Mouse (Mus musculus) lung, embryonic 14.5 days (tissue): ENCODE measurements around the gene Crnkl1. TPM values are rescaled to one million over a fixed set of nuclear protein-coding genes. Genes with fewer than 3 reads are reported as not detected.

ENCODE experiments used
- ATAC-seq: fragments of 200-750 bp; cut with Nextera tagmentation; 2 replicates; pipeline ENCODE4 v1.8.0; 2017; ENCODE audit warnings: mild to moderate bottlenecking, moderate TSS enrichment, moderate library complexity; ENCODE audit not compliant: insufficient read depth
- DNase-seq: peaks from one replicate; pipeline ENCODE4 v3.0.0-alpha.2; 2015
- H3K27ac ChIP-seq: fragments of 300-500 bp; sonication (generic); 2 replicates; pipeline ENCODE4 v1.5.1; 2014; ENCODE audit warnings: low read depth, mild to moderate bottlenecking, moderate library complexity
- H3K27me3 ChIP-seq: fragments of 300-500 bp; sonication (generic); 2 replicates; pipeline ENCODE4 v1.6.1; 2014; ENCODE audit warnings: low read length, control low read depth; ENCODE audit not compliant: insufficient read depth
- H3K36me3 ChIP-seq: fragments of 300-500 bp; sonication (generic); 2 replicates; pipeline ENCODE4 v1.6.1; 2014; ENCODE audit warnings: control low read depth; ENCODE audit not compliant: insufficient read depth
- H3K4me1 ChIP-seq: fragments of 300-500 bp; sonication (generic); 2 replicates; pipeline ENCODE4 v1.6.1; 2014; ENCODE audit warnings: antibody characterized with exemption, control low read depth; ENCODE audit not compliant: insufficient read depth
- H3K4me2 ChIP-seq: fragments of 300-500 bp; sonication (generic); 2 replicates; pipeline ENCODE4 v1.6.1; 2014; ENCODE audit warnings: mild to moderate bottlenecking
- H3K4me3 ChIP-seq: fragments of 300-500 bp; sonication (generic); 2 replicates; pipeline ENCODE4 v1.5.1; 2014; ENCODE audit warnings: low read depth, low read length
- H3K9ac ChIP-seq: fragments of 300-500 bp; sonication (generic); 2 replicates; pipeline ENCODE4 v1.6.1; 2014
- H3K9me3 ChIP-seq: fragments of 300-500 bp; sonication (generic); 2 replicates; pipeline ENCODE4 v1.6.1; 2016; ENCODE audit warnings: low read depth, low read length, control low read depth
- CTCF ChIP-seq: IDR thresholded peaks from 2 replicates; pipeline ENCODE4 v1.5.1; 2016; ENCODE audit warnings: antibody characterized with exemption, low read depth
- WGBS: fragments of 180-500 bp; shearing (Covaris S2); extraction: QIAGEN DNeasy Blood & Tissue Kit; methylation state at CpG from one replicate; pipeline ENCODE4 v1.1.7; 2014; 5-methylcytosine and 5-hydroxymethylcytosine counted together
- polyA plus RNA-seq: library from polyadenylated mRNA; unstranded; fragments of >200 nt; fragmentation: Nextera tagmentation; extraction: Ambion mirVana; gene quantifications from 2 replicates; pipeline ENCODE4 v1.2.1, GENCODE M21; 2014

Gene Crnkl1
- polyA plus RNA-seq: 29.3 and 31.3 TPM in 2 replicates

- H3K27ac ChIP-seq: no peak within 1 kb of the TSS
- peak; percentile 98 for ATAC-seq
Measured at GRCm38 (mm10) chr2:145934339-145935231, at the start of gene Crnkl1, which contains the start of gene Cfap61. Crnkl1 (minus strand) TSS chr2:145935014. Cfap61 (plus strand) TSS chr2:145934784.

GRCm38 (mm10) chr2:145982317-145983045 is 47.7 kb upstream of the Crnkl1 start:
- H3K4me2 ChIP-seq: no peak overlapping the region
- no peak overlapping the region for H3K4me3 ChIP-seq
- H3K27me3 ChIP-seq: no peaks in the 10 kb centered on the region
- no peak for ATAC-seq
- no peak overlapping the region for H3K27ac ChIP-seq
- no peak for TF ChIP-seq CTCF
- H3K9me3 ChIP-seq: no peaks in the 10 kb centered on the region
- H3K4me1 ChIP-seq: no peaks in the 10 kb centered on the region
- H3K36me3 ChIP-seq: no peaks in the 10 kb centered on the region
- no peak overlapping the region for H3K9ac ChIP-seq
- 67% methylated on average over 9 of the region's 9 CpGs for WGBS
- no peak for DNase-seq

More at GRCm38 (mm10) chr2:145934339-145935231, at the start of gene Crnkl1, which contains the start of gene Cfap61:
- no peaks in the 10 kb centered on the region for H3K9me3 ChIP-seq
- under 1% methylated on average over 61 of the region's 61 CpGs for WGBS
- no peaks in the 10 kb centered on the region; the same call in 1 of the 2 replicates for H3K4me1 ChIP-seq
- peaks cover 22% of the 10 kb centered on the region for H3K36me3 ChIP-seq
- peak; percentile 98 for DNase-seq
- H3K4me3 ChIP-seq: peak within 1 kb of the TSS; percentile 79
- no peaks in the 10 kb centered on the region for H3K27me3 ChIP-seq
- H3K9ac ChIP-seq: peak within 1 kb of the TSS; percentile 67
- TF ChIP-seq CTCF: no peak
- H3K4me2 ChIP-seq: peak within 1 kb of the TSS; percentile 90

- Histone ChIP-seq H3K27ac (no peak overlapping the region), H3K4me3 (no peak overlapping the region), H3K27me3 (no peaks in the 10 kb centered on the region), H3K4me1 (no peaks in the 10 kb centered on the region), H3K9me3 (no peaks in the 10 kb centered on the region), H3K4me2 (no peak overlapping the region), H3K36me3 (no peaks in the 10 kb centered on the region), H3K9ac (no peak overlapping the region)
- ATAC-seq: no peak
- 31% methylated on average over 6 of the region's 6 CpGs for WGBS
- no peak for DNase-seq
- no peak for TF ChIP-seq CTCF
Measured at GRCm38 (mm10) chr2:145981699-145982112, 46.9 kb upstream of the Crnkl1 start.

GRCm38 (mm10) chr2:145980881-145981280 is 46.1 kb upstream of the Crnkl1 start:
- Histone ChIP-seq H3K27ac (no peak overlapping the region), H3K9ac (no peak overlapping the region), H3K27me3 (no peaks in the 10 kb centered on the region), H3K4me2 (no peak overlapping the region), H3K4me3 (no peak overlapping the region), H3K9me3 (no peaks in the 10 kb centered on the region), H3K4me1 (no peaks in the 10 kb centered on the region), H3K36me3 (no peaks in the 10 kb centered on the region)
- DNase-seq (no peak), ATAC-seq (no peak)
- WGBS: 74% methylated on average over 9 of the region's 9 CpGs
- TF ChIP-seq CTCF: no peak

- Histone ChIP-seq H3K4me1 (no peaks in the 10 kb centered on the region), H3K27ac (no peak overlapping the region), H3K9ac (no peak overlapping the region), H3K4me3 (no peak overlapping the region), H3K9me3 (no peaks in the 10 kb centered on the region), H3K27me3 (no peaks in the 10 kb centered on the region), H3K36me3 (no peaks in the 10 kb centered on the region), H3K4me2 (no peak overlapping the region)
- ATAC-seq (no peak), DNase-seq (no peak)
- no peak for TF ChIP-seq CTCF
- WGBS: 73% methylated on average over 4 of the region's 4 CpGs
Measured at GRCm38 (mm10) chr2:145979616-145980015, 44.8 kb upstream of the Crnkl1 start.

- H3K27ac ChIP-seq: no peak overlapping the region
- no peaks in the 10 kb centered on the region for H3K27me3 ChIP-seq
- no peaks in the 10 kb centered on the region for H3K9me3 ChIP-seq
- H3K4me3 ChIP-seq: no peak overlapping the region
- ATAC-seq: no peak
- no peak for DNase-seq
- H3K9ac ChIP-seq: no peak overlapping the region
- no peak overlapping the region for H3K4me2 ChIP-seq
- TF ChIP-seq CTCF: no peak
- no peaks in the 10 kb centered on the region for H3K4me1 ChIP-seq
- H3K36me3 ChIP-seq: no peaks in the 10 kb centered on the region
- WGBS: 80% methylated on average over 4 of the region's 4 CpGs
Measured at GRCm38 (mm10) chr2:145972571-145972970, 37.8 kb upstream of the Crnkl1 start.
